Mouse (Mus musculus) liver, postnatal 0 days (tissue): ENCODE data around the gene Tsnax.

Experiments used
- CTCF ChIP-seq: sonication (generic); IDR thresholded peaks from 2 replicates; pipeline ENCODE4 v1.5.1; 2016; ENCODE audit warnings: antibody characterized with exemption, low read depth
- EP300 ChIP-seq: IDR thresholded peaks from 2 replicates; pipeline ENCODE4 v1.6.1; 2016; ENCODE audit warnings: antibody characterized with exemption, low read depth, mild to moderate bottlenecking

DNA sequence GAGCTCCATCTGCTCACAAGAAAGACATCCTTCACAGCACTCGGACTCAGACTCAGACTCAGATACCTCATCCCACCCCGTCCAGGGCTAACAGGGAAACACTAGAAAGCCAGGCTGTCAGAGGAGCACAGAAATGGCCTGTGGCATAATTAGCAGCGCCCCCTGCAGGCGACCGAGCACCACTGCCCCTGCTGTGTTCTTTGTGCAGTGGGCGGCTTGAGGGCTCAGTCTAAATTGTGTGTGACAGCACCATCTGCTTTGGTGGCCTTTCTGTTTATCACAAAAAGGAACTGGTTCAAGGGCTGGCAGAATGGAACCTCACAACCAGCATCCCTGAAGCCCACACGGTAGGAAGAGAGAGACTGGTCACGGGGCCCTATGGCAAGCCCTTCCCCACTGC, 21.9 kb downstream of the Tsnax start:
- TF ChIP-seq CTCF (peak; percentile 87), EP300 (no peak)
